Mouse (Mus musculus) layer of hippocampus, adult 9-11 months (tissue): ENCODE data around the gene Nubp2.

Source experiments
- DNase-seq: peaks from one replicate; pipeline ENCODE4 v3.0.0; 2022

The Nubp2 gene

DNA sequence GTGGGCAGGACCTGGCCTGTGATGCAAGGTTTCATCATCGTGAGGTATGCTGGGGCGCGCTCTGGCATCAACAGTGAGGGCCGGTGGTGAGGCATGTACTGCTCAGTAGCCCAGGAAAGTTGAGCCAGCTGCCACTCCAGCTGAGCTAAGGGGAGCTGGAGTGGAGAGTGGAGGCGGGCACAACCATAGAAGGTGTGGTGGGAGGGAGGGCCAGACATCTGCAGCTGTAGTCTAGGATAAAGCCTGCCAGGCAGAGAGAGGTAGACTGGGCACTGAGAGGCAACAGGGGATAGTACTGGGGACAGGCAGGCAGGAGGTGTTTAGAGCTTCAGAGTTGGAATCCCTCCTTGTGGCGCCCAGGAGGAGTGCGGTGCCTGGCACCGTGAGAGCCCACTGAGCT, 26.1 kb downstream of the Nubp2 start:
- DNase-seq, result no peak

GRCm38 (mm10) chr17:24858967-24859366, 27.2 kb downstream of the Nubp2 start:
- DNase-seq, result peak; percentile 52

DNA sequence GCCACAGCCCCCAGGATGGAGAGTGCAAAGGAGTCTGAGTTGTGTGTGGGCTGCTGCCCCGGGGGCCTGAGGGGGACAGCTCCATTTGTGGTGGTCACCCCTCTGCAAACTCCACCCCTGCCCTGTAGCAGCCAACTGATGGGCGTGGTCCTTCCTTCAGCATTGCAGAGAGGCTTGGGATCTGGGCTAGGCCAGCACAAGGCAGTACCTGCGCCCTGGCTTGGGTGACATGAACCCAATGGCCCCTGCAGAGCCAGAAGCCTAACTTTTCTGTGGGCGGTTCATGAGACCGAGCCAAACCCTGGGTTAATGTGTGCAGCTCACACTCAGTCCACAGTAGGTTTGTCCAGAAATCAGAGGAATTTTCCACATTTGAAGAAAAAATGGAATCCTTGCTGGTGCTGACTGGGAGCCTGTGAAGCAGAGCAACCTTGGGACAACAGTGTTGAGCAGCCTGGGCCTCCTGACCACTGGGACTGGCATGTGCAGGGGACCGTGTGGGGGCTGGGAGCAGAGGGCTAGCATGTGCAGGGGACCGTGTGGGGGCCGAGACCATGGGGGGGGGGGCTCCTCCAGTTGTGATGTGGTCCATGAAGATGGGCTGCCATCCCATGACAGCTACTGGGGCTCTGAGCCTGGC, 28.2 kb downstream of the Nubp2 start:
- DNase-seq, result no peak

DNA sequence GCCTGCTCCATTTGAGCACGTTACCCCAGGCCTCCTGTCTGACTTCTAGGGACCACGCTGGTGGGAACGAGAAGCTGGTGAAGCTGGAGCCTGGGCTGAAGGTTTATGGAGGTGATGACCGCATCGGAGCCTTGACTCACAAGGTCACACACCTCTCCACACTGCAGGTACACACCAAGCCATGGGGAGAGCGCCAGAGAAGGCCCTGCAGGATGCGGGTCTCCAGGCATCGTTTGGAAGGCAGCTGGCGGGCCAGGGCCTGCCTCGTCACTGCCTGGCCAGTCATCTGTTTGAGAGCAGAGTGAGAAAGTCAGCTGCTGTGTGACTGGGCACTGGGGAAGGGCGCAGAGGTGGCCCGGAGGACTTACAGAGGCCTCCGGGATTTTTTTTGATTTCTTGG, 29.6 kb downstream of the Nubp2 start:
- no peak for DNase-seq

DNA sequence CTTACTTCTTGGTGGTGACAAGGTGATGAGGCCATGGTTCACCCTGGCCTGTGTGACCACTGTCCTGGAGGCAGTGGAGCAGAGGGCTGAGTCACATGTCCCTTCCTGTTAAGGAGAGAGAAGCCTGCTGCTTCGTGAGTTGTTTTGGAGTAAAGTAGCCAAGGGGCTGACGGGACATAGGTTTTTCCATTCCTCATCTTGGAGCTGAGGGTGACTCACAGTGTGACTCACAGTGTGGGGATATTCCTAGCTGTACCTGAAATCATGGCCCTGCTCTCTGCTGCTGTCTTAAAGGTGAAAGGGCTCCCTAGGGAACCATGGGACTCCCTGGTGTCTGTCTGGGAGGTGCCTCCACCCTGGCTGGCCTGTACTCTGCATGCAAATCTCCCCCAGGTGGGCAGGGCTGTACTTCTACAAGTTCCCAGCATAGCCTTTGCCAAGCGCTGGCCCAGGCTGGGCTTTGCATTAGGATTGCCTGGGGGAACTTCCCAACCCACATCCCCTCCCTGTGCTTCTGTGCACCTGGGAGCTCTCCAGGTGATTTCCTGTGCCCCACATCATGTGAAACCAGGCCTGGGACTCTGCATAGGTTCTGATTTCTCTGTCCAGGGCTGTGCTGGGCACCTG, 30.2 kb downstream of the Nubp2 start:
- DNase-seq, result no peak

- DNase-seq, result no peak
Observed at GRCm38 (mm10) chr17:24851381-24852125, 34.6 kb downstream of the Nubp2 start.

- no peak for DNase-seq
Observed at GRCm38 (mm10) chr17:24850773-24851127, 35.4 kb downstream of the Nubp2 start.

GRCm38 (mm10) chr17:24850065-24850772, 35.9 kb downstream of the Nubp2 start, which contains the start of gene Fahd1:
Gene Fahd1 (minus strand): TSS chr17:24850364.
- DNase-seq, result peak; percentile 99

GRCm38 (mm10) chr17:24849733-24850064, 36.5 kb downstream of the Nubp2 start:
- no peak for DNase-seq

GRCm38 (mm10) chr17:24848600-24849031, 37.5 kb downstream of the Nubp2 start:
- no peak for DNase-seq

DNA sequence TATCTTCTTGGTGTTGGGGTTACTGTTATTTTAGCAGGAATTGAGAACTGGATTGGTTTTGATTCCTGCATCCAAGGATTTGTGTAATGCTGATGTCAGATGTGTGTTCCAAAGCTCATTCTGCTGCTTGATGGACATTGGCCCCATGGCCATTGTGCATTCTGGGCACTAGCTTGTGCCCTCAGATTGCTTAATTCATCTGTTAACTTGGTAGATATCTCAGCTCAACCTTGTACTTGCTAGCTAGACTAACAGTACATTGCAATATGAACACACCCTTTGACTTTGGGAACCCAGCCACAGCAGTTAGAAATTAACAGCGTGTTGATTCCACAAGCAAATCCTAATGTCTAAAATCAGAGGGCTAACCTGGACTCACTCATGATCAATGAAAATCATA, 38.8 kb downstream of the Nubp2 start:
- DNase-seq, result no peak

DNA sequence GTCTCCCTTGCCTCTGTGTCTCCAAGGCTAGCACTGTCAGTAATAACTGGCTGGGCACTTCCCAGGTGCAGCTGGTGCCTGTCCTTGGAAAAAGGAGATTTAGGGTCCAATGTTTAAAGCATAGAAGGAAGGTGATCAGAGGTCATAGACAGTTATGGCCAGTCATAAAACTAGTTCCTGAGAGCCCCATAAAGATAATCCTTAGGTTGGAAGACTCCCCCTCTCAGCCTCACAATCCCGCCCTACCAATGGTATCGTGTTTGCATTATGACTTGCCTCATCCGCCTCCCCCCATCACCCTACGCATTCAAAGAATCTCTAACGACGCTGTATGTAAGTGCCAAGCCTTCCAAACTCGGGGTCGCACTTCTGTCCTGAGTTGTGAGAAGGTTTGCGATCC, 41.6 kb downstream of the Nubp2 start:
- DNase-seq, result no peak

DNA sequence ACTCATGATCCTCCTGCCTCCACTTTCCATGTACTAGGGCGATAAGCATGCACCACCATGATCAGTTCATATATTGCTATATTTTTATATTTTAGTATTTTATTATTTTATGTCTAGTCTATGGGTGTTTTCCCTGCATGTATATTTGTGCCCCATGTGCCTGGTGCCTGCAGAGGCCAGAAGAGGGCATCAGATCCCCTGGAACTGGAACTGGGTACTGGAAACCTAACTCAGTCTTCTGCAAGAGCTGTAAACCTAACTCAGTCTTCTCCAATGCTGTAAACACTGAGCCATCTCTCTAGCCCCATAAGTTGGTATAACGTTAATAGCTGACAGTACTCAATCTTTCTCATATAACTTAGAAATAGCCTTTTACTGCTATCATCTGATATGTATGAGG, 43.5 kb downstream of the Nubp2 start:
- no peak for DNase-seq

- no peak for DNase-seq
Observed at GRCm38 (mm10) chr17:24841133-24841532, 45.0 kb downstream of the Nubp2 start.

DNA sequence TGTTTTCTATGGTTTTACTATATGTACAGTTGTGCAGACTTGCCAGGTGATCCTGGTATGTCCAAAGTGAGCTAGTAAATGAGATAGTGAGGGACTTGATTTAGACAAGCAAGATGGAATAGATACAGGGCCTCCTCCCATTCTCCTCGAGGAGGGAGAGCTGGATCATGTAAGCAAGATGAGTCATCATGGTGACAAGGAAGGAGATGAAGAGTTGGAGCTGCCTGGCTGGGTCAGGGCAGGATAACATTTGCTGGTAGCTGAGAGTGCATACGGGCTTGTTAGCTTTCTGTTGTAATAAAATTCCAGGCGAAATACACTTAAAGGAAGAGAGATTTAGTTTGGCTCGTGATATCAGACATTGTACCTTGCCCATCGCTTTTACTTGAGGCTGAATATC, 45.8 kb downstream of the Nubp2 start:
- DNase-seq, result no peak

GRCm38 (mm10) chr17:24839842-24840241, 46.3 kb downstream of the Nubp2 start, which contains the start of gene Hagh:
Gene Hagh (plus strand): TSS chr17:24840143.
- no peak for DNase-seq
